Mouse (Mus musculus) induced T-regulatory cell, adult 2 months (primary cell): Measurements from ENCODE around the gene Agpat3.

ENCODE experiments used
- DNase-seq: peaks from one replicate; pipeline ENCODE4 v3.0.0-alpha.2; 2012; ENCODE audit warnings: low read depth

Agpat3 gene

DNA sequence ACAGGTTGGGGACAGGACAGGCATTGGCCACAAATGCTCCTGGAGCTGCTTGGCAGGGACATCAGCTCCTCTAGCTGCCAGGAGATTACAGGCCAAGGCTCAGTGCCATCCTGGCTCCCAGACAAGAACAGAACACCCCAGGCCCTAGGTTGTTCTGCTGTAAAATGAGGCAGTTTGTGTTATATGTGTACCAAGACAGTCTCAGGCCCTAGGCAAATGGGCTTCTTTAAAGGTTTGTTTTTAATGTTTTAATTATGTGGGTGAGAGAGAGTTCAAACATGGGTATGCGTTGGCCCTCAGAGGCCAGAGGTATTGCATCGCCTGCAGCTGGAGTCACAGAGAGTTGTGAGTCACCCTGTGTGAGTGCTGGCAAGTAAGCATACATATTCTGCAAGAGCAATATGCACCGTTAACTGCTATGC, 8.0 kb upstream of the Agpat3 start:
- no peak for DNase-seq

DNA sequence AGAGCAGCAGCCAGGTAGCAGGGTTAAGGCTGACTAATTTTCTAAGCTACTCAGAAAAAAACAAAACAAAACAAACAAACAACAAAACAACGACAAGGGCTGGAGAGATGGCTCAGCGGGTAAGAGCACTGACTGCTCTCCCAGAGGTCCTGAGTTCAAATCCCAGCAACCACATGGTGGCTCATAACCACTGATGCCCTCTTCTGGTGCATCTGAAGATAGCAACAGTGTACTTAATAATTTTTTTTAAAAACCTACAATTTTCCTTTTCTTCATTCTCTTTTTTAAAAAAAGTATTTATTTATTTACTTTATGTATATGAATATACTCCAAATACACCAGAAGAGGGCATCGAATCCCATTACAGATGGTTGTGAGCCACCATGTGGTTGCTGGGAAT, 6.7 kb upstream of the Agpat3 start:
- peak; percentile 38 for DNase-seq

DNA sequence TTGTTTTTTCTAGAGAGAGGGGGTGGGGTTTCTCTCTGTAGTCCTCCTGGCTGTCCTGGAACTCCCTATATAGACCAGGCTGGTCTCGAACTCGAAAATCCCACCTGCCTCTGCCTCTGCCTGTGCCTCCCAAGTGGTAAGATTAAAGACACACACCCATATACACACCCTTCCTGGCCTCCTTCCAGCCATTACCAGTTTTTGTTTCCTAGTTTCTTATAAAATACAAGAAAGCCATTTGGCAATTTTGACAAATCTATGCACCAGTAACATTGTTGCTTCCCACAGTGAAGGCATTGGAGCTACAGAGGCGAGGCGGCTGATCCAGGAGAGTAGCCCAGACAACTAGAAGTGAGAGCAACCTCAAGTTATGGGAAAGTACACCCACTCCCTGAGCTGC, 6.0 kb upstream of the Agpat3 start:
- DNase-seq = no peak

DNA sequence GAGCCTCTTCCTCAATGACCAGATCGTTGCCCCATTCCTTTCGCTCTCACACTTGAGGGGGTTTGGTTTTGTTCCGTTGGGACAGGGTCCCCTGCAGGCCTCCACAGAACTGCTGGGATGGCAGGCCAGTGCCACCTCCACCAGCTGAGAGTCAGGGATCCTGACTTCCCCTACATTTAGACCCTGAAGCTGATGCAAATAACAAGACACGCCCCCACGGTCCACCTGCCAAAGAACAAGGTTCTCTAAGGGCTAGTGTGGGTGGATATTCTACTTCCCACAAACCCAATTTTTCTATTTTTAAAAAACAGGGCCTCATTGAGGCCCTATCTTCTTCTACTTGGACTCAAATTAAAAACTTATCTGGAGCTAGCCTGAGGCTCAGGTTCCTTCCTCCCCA, 5.5 kb upstream of the Agpat3 start:
- no peak for DNase-seq

DNA sequence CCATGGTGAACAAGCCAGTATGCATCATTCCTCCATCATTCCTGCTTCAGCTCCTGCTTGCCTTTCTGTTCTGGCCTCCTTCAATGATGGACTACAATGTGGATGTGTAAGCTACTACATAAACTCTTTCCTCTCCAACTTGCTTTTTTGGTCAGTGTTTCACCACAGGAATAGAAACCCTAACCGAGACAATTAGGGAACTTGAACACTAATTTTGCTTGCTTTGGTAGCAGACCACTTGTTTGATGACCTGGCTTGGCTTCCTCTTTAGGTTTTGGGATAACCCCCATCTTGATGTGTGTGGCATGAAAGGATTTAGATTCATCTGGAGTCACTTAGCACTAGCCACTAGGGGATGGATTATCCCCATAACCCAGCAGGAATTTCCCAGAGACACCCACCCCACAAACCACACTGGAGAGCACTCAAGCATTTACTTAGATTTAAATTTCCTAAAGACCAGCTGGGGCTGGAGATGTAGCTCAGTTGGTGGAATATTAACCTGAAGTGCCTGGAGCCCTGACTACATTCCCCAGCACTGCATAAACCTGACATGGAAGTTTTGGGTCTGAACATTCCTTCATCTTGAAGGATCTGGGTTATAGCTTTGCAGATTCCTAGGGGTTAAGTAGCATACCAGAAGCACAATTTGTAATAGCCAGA, 3.8 kb upstream of the Agpat3 start:
- DNase-seq = no peak

DNA sequence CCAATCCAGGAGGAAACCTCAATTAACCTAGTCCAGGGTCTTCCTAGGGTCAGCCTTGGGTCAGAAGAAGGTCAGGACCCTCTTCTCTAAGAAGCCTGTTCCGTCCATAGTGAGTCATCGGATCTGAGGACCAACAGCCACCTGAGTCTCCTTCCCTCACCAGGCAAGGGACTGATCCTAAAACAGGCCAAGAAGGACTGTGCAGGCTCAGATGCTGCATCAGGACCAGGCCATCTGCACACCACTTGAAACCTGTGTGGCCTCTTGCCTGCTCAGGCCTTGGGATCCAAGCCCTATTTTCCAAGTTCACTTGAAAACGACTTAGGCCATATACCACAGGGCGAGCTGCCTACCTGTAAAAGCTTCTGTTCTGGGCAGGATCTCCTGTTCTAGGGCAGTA, 907 bp upstream of the Agpat3 start:
- peak; percentile 22 for DNase-seq

DNA sequence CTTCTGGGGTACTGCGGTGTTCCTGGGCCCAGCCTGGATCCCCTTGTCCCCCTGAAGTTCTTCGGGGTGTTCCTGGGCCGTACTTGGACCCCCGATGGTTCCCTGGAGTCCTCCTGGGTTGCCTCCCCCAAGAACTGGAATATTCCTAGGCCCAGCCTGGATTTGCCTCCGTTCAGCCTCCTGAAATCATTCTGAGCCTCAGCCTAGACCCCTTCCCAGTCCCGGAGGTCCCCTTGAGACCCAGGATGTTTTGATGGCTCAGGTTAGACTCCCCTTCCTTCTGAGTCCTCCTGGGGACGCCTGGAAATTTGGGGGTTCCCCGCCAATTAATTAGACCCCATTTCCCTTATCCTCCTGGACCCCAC, 359 bp upstream of the Agpat3 start:
- DNase-seq = no peak

DNA sequence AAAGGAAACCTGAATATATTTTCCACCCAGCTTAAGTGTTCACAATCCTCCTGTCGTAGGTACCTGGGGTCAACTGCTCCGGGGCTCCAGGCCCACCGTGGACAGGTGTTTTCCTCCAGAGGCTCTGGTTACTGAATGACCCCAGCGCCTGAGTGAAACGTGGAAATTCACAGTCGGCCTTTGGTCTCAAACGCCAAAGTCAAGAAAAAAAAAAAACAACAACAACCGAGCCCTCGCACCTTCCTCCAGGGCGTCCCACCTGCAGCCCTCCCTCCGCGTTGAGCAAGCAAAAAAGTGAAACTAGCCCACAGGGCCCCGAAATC, 764 bp downstream of the Agpat3 start:
- DNase-seq = peak; percentile 57

DNA sequence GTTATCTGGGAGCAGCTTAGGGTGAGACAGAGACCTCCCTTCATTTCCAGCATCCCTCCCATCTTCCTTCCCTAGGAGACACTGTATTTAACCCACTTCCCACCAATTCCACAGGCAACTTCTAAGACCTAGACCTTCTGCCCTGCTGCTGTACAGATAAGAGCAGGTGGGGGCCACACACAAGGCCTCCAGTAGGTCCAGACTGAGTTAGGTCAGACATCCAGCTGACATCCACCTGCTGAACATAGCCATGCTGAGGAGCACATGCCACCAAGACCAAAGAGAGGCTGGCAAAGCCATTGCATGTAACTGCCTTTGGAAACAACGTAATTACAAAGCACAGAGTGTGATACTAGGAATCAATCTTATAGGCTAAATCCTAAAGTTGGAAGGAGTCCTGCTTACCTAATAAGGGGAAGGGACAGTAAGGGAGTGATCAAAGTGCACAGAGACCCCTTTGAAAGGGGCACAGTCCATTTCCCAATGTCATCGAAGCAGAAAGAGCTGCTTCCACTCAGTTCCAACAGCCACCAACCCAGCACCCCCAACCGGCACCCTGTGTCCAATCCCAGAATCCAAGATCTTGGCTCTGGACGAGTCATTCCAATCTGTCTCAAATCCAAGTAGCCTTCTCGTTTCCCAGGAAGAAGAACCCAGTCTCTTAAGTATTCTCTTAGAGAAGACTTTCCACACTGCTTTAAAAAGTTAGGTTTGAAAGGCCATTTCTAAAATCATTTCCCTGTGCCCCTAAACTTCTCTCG, 1.3 kb downstream of the Agpat3 start:
- peak; percentile 32 for DNase-seq

DNA sequence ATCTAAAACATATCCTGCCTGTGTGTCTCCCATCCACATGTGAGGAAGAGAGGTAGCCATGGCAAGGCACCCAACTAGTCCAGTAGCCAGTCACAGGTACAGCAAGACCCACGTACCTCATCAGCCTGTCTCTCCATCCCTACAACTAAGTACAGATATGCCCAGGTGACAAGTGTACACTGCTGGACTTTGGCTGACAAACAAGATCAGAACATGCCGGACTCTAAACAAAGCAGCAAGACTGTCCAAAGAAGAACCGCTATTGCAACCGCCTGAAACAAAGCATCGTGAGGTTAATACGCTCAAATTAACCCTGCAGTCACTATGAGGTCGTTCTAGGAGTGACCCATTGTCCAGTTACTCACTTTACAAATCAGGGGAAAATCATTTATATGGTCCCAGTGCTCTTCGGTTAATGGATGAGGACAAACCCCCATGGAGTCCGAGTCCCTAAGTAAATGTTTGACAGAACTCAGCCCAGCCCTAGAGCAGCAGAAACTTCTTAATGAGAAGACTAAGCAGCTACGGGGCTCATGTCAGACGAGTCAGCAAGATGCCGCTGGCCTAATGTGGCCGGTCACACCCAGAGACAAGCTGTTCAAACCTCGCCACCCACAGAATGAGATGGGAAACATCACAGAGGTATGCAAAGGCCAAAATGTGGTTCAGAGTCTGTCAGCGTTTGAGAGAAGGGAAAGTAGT, 2.7 kb downstream of the Agpat3 start:
- DNase-seq = no peak

DNA sequence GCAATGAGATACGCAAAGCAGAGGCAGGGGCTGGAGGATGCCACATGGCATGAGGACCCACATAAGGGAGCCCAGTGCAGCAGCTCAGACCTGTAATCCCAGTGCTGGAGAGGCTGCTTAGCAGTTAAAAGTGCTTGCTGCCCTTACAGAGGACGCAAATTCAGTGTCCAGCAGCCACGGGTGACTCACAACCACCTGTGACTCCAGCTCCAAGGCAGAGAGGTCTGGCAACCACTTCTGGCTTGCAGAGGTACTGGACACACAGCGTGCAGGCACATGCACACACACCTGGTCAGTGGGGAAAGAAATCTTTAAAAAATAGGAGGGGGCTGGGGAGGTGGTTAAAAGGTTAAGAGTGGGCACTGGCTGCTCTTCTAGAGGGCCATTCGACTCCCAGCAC, 4.1 kb downstream of the Agpat3 start:
- DNase-seq = no peak

DNA sequence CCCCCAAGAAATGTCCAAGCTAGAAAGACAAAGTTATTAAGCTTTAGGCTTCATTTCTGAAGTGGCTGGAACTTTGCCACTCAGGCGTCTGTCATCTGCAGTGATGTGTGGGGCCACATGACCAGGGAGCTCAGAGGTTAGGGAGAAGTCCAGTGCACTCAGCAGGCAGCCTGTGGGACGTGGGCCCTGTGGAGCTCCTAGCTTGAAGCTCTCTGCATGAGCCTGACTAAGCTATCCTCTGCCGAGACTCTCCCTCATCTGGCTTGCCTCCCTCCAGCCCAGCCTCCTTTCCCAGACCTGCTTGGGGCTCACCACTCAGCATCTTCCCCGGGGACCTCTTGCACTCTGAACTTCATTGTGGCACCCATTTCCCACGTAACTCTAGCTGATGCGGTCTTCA, 4.8 kb downstream of the Agpat3 start:
- DNase-seq = no peak

DNA sequence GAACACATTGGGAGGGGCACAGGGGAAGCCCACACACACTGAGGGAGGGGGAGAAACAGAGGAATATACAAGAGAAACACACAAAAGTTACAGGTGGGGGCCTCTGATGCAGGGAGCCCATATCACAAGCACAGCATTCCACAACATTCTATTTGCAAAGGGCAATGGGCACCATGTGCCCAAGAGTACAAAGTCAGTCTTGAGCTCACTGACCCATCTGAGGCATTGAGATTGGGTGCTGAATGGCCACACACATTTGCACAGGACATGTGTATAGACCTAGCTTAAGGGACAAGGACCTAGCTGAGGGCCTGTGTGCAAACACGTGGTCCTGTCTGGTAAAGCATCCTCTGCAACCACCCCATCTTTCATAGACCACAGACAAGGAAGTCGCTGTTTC, 6.8 kb downstream of the Agpat3 start:
- DNase-seq = peak; percentile 21

DNA sequence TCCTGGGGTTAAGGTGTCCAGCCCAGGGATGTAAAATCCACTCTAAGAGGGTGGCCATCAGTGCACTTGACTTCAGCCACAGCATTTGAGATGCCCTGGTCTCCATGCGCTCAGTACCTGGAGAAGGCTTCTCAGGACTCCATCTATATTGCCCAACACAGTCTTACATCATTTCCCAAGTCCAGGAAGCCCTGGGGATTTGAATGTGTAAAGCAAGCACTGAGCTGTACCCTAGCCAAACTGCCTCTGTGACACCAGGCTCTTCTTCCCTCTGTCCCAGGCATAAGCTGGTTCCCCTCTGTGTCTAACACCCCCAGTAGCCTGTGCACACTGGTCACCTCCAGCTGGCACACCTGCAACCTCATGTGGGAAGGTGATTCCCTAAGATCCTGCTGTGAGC, 10.2 kb downstream of the Agpat3 start:
- DNase-seq = no peak

DNA sequence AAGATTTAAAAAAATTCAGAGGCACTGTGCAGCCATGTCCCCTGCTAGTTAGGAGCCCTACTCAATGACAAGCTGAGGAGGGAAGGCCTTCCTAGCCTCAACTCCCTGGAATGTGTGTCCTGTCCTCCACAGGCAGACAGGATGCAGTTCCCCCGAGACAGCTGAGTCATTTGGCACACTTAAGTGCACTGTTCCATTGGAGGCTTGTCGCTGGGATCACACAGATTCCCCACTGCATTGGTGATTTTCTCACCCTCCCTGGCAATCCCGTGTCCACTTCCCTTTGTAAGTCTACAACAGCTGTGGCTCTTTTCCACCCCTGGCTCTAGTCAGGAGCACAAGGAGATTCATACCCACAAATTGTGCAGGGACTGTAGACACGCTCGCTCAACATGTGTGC, 14.1 kb downstream of the Agpat3 start:
- DNase-seq = no peak

DNA sequence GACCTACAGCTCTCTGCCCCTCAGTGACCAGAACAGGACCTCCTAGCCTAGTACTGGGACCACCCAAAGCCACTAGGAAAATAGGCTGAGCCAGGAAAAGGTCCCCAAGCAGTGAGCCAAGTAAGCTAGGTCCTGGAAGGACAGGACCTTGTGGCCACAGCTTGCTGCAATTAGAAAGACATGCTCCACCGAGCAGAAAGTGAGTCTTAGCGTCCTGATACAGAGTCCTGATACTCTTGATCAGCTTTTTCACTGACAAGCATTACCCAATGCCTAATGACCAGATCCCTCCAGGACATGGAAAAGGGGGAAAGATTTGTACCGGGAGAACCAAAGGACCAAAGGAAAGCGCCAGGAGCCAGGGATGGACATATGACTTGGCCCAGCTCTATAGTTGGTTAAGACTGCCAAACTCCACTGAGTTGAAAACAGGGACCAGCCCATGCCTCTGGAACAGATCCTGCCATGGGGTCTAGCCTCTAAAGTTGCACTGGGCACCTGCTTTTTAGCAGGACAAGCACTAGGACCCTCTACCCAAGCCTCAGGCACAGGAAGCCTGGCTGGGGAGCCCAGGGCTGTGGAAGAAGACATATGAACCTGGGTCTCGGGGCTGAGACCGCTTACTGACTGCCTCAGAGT, 17.2 kb downstream of the Agpat3 start:
- no peak for DNase-seq

DNA sequence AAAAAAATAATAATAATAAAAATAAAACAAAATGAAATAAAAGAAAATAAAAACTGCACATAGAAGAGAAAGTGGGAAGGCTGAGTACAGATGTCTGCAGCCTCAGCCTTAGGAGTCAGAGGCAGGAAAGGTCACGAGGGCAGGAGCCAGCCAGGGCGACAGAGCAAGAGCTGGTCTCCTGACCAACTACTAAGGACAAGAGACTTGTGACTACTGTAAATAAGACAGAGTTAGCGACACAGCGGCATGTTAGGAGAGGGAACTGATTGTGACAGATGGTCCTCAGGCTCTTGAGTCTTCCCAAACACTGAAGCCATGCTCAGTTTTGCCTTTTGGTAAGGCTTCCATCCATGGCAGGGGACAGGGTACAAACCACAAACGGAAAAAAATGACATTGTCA, 20.7 kb downstream of the Agpat3 start:
- no peak for DNase-seq

DNA sequence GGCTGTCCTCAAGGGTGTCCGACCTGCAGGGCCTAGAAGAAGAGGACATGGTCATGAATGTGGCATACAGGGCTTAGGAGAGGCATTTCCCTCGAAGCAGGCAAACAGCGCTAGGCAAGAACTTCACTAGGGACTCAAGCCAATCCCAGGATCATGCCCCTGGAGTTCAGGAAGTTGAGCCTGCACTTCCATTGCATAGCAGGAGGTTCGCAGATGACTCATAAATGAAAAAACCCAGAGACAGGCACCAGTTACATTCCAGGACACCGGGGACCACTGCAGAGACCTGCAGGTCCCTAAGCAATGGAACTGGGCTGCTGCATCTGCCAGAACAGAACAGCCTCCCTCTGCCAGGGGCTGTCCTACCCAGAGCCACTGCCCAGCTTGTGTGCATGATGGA, 23.0 kb downstream of the Agpat3 start:
- no peak for DNase-seq

DNA sequence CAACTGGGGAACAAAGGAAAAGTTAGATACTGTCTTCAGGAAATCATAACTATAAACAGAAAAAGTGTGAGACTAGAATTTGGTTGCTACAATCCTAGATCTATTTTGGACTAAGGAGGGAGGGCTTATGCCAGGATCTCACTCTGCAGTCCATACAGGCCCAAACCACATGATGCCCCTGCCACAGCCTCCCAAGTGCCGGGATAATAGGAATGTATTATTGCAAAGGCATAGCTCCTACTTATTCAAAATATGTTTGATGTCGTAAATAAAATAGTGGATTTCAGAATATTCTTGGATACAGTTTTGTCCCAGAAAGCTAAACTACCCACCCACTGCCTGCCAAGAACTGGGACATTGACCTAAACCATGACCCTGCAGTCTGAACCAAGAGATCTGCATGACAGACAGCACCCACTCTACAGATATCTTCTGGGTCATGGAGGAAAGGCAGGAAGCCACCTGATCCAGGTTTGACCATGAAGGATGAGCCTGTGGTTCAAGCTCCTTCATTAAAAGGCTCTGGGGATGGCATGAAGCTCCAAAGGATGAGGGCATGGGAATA, 24.2 kb downstream of the Agpat3 start:
- DNase-seq = no peak

DNA sequence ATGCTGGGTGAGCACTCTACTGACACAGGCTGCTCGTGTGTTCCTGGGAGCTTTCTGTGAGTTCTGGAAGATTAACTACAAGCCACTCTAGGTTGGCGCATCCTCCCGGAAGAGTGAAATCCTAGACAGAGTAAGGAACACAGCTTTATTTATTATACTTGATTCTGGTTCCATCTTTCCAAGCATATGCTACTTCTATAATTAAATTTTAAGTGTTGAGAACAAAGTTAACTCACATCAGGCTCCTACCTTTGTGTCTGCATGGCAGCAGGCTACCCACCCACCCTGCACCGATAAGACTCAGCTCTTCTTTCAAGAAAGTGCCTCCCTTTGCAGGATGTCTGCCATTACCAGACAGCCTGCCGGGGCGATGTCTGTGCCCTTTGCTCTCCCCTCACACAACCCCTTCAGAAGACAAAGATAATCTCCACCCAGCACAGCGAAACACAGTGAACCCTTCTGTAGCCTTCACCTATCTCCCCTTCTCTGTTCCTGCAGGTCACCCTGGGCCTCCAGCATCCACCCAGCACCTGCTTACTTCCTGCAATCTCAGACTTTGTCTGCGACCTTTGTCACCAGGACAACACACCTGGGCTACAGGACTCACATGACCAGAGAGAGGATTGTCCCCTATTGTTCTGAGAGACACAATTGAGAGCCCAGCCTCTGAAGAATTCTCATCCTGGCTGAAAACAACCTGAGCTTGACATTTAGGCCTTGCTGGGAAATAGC, 26.2 kb downstream of the Agpat3 start:
- DNase-seq = no peak

DNA sequence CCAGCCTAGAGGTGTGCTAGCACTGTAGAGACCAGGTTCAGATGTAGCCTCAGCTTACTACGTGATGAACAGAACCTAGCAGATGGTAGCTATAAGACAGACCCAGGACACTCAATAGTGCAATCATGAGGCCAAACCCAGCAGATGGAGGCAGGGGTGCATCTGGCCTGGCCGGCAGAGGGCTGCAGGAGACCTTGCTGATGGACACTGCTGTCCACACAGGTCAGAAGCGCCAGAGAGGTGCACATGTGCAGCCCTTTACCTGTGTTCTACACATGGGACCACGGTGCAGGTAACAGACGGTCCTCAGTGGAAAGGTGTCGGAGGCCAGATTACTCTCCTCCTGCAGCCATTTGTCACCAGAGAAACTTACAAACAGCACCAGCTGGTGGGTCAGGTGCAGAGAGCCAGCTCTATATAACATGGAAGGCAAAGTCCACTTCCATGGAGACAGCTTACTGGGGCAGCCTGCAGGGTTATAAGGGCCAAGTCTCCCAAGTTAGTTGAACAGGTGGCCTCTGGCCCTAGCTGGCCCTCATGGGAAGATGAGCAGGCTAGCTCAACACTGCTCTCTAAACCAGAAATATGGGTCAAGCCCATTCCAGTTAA, 27.6 kb downstream of the Agpat3 start:
- DNase-seq = no peak
